Mouse (Mus musculus) embryonic fibroblast, embryonic 13.5 days (primary cell): Measurements from ENCODE around the gene Btbd11. TPM values are rescaled to one million over a fixed set of nuclear protein-coding genes. Genes with fewer than 3 reads are reported as not detected.

Experiments used
- H3K27ac ChIP-seq: 2 replicates; pipeline ENCODE4 v1.5.1; 2012; ENCODE audit warnings: low read length, control low read depth, inconsistent platforms; ENCODE audit not compliant: insufficient read depth
- H3K4me1 ChIP-seq: 2 replicates; pipeline ENCODE4 v1.6.1; 2011; ENCODE audit warnings: low read length; ENCODE audit not compliant: control insufficient read depth, insufficient read depth
- H3K4me3 ChIP-seq: 2 replicates; pipeline ENCODE4 v1.5.1; 2011; ENCODE audit warnings: mild to moderate bottlenecking, control low read depth, low read length; ENCODE audit not compliant: insufficient read depth
- CTCF ChIP-seq: IDR thresholded peaks from 2 replicates; pipeline ENCODE4 v1.5.1; 2011; ENCODE audit warnings: mild to moderate bottlenecking, control low read depth, low read length, moderate library complexity, borderline replicate concordance; ENCODE audit not compliant: insufficient read depth
- POLR2A ChIP-seq: IDR thresholded peaks from 2 replicates; pipeline ENCODE4 v1.6.1; 2011; ENCODE audit warnings: low read depth, mild to moderate bottlenecking, control low read depth, low read length, moderate library complexity
- polyA plus RNA-seq: library from polyadenylated mRNA; stranded (reverse); fragments of >200 nt; gene quantifications from 2 replicates; pipeline ENCODE4 v1.2.4, GENCODE M21; 2011; ENCODE audit warnings: low read depth; ENCODE audit not compliant: missing spikeins, insufficient read length

The Btbd11 gene
- polyA plus RNA-seq, 1 experiment = 6.9 TPM

DNA sequence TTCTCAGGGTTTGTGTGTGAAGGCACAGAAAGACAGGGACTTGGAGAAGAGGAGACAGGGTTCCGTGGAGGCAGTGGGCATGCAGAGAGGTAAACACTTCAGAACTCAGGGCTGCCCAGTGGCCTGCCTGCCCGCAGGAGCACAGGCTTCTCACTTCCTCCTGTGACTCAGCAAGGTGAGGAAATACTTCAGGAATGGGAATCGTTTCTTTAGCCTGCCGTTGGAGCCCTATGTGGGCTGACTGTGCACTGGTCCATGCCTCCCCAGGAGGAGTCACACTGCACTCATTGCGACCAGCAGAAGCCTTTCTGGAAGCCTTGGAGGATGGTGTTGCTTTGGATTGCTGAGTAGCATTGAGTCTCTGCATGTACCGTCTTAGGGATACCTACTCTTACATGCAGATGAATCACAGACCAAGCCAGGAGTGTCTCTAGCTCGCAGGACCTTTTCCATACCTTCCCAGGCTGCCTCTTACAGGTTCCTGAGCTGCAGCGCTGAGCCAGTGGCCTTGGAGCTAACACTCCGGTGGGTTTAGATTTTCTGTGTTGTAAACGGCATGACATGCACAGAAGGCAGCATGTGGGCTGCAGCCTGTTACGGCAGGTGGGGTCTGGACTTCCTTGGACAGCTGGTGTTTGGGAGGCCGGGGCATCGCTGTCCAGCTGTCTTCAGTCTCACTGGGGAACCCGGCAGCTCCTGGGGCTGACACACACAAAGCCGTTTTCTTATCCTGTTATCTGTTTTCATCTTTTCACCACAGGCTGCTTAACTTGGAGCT is 34.4 kb downstream of the Btbd11 start:
- H3K4me1 ChIP-seq = no peaks in the 10 kb centered on the region
- no peak for TF ChIP-seq CTCF
- TF ChIP-seq POLR2A = no peak
- no peak overlapping the region for H3K27ac ChIP-seq
- H3K4me3 ChIP-seq = no peak overlapping the region

DNA sequence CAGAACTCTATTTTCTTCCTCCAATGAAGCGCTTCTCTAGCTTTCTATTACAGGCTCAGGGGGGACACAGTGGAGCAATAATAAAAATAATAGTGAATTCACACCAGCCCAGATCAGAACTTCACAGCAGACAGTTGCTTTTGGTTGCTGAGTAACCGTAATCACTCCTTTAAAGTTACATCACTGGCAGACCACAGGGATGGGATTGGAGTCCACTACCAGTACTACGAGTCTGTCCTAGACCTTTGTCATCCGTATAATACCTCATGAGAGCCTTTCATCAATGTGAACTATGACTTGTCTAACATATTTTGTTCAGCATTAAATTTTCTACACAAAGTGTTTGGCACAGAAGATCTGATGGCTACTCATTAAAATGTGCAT is 35.0 kb downstream of the Btbd11 start:
- no peak overlapping the region for H3K27ac ChIP-seq
- H3K4me1 ChIP-seq = no peaks in the 10 kb centered on the region
- no peak overlapping the region for H3K4me3 ChIP-seq
- TF ChIP-seq CTCF = no peak
- TF ChIP-seq POLR2A = no peak

DNA sequence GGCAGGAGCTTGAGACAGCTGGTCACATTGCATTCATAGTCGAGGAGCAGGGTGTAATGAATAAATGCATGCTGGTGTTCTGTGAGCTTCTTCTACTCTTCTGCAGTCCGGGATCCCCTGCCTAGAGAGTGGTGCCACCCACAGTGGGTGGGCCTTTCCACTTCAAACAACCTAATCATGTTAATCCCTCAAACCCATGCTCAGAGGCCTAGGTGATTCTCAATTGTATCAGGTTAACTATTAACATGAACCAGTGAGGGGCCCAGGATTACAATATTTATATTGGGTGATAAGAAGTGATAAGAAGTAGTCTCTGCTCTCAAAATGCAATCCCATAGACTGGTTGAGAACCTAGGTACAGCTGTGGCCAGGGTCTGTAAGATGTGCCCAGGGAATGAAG is 39.1 kb downstream of the Btbd11 start:
- H3K4me3 ChIP-seq = no peak overlapping the region
- no peak for TF ChIP-seq CTCF
- TF ChIP-seq POLR2A = no peak
- no peak overlapping the region for H3K27ac ChIP-seq
- H3K4me1 ChIP-seq = no peaks in the 10 kb centered on the region

DNA sequence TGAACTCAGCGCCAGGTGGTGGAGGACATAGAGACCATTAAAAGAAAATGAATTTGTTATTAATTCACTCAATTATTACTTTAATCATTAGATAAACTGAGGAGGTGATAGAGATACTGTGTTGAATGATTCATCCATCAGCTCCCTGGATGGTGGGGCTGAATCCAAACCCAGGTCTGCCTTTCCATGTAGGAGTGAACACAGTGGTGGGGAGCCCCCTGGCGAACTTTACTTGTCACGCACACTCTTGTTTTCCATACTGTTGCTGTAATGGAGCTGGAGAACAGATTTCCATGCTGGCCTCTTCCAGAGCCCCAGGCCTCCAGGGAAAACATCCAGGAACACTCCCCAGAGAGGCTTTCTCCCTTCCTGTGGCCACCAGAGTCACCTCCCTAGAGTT is 50.6 kb downstream of the Btbd11 start:
- TF ChIP-seq CTCF = no peak
- TF ChIP-seq POLR2A = no peak
- no peaks in the 10 kb centered on the region for H3K4me1 ChIP-seq

GRCm38 (mm10) chr10:85443371-85443770 is 56.8 kb downstream of the Btbd11 start:
- Histone ChIP-seq H3K27ac (no peak overlapping the region), H3K4me3 (no peak overlapping the region)
- no peak for TF ChIP-seq CTCF
- no peak for TF ChIP-seq POLR2A

More for the DNA sequence above, 50.6 kb downstream of the Btbd11 start:
- Histone ChIP-seq H3K27ac (no peak overlapping the region), H3K4me3 (no peak overlapping the region)

GRCm38 (mm10) chr10:85445891-85446290 is 59.3 kb downstream of the Btbd11 start:
- no peak overlapping the region for H3K4me3 ChIP-seq
- H3K27ac ChIP-seq = no peak overlapping the region
- TF ChIP-seq POLR2A = no peak
- TF ChIP-seq CTCF = no peak
- H3K4me1 ChIP-seq = no peaks in the 10 kb centered on the region

More at GRCm38 (mm10) chr10:85443371-85443770, 56.8 kb downstream of the Btbd11 start:
- H3K4me1 ChIP-seq = no peaks in the 10 kb centered on the region

DNA sequence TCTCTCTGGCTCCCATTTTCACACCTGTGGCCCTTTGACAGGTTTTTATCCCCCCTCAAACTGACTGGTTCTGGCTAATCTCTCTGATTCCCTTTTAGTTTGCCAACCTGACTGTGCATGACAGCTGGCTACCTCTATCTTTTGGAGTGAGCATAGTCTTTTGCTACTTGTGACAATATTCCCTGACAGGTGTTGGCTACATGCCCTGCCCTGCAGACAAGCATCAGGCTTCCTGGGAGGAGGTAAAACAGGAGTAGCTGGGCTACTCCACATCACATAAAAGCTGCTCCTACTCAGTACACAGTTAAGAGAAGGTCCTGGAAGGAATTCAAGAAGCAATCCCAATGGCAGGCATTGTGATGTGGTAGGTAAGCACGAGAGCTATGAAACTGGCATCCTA is 60.1 kb downstream of the Btbd11 start:
- H3K4me1 ChIP-seq = no peaks in the 10 kb centered on the region
- no peak overlapping the region for H3K27ac ChIP-seq
- TF ChIP-seq POLR2A = no peak
- no peak for TF ChIP-seq CTCF
- no peak overlapping the region for H3K4me3 ChIP-seq

DNA sequence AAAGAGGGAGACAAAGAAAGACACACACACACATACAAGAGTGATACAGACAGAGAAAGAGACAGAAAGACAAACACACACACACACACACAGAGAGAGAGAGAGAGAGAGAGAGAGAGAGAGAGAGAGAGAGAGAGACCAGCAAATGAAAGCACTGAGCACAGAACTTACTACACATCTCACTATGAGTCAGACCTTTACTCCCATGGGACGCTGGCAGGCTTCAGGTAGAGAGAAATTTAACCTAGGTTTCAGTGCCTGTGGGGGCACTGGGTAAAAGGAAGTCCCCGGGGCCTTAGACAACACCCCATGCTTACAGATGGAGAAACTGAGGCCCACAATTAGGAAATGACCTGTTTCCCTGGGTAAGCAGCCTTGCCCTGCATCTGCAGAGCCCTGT is 61.3 kb downstream of the Btbd11 start:
- H3K27ac ChIP-seq = no peak overlapping the region
- no peak for TF ChIP-seq POLR2A
- no peak for TF ChIP-seq CTCF
- no peak overlapping the region for H3K4me3 ChIP-seq
- no peaks in the 10 kb centered on the region for H3K4me1 ChIP-seq

- no peaks in the 10 kb centered on the region for H3K4me1 ChIP-seq
- no peak overlapping the region for H3K27ac ChIP-seq
- TF ChIP-seq POLR2A (no peak), CTCF (no peak)
- H3K4me3 ChIP-seq = no peak overlapping the region
These were observed 65.2 kb downstream of the Btbd11 start for GRCm38 (mm10) chr10:85451629-85452368.

DNA sequence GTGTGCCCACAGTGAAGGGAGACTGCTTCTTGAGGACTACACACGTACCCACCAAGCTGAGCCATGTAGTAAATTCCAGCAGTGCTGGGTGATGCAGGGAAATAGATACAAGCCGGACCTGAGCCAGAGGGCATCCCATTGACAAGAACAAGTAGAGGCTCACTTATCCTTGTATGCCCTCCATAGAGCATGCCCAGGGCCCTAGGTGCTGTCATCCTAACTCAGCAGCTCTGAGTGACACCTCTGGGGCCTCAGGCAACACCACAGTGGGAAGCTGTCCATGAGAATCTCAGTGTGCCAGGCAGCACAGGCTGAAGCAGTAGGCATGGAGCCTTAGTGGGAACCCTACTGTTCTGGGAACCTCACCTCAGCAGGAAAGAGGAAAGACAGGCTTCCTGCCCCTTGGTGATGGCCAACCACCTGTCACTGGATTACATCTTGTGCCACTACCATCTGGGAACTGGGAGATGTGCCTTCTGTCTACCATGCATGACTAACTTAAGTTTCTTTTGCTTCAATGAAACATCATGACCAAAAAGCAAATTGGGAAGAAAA is 66.7 kb downstream of the Btbd11 start:
- no peak overlapping the region for H3K4me3 ChIP-seq
- no peak overlapping the region for H3K27ac ChIP-seq
- TF ChIP-seq CTCF (no peak), POLR2A (no peak)
- H3K4me1 ChIP-seq = peaks cover 3% of the 10 kb centered on the region; the same call in 1 of the 2 replicates
